Mouse (Mus musculus): ENCODE measurements around the gene Kdm1b.

The Kdm1b gene

GRCm38 (mm10) chr13:47124449-47124848 is 81.2 kb downstream of the Kdm1b start:
- Histone ChIP-seq H3K4me3 (replicated peaks; ENCODE audit: low read length) (no peak overlapping the region), H3K4me1 (replicated peaks; ENCODE audit: low read depth, low read length) (peaks cover 54% of the 10 kb centered on the region), H3K9me3 (ENCODE audit: low read length) (no peaks in the 10 kb centered on the region), H3K27me3 (ENCODE audit: insufficient read depth, low read length) (peaks cover 38% of the 10 kb centered on the region), H3K36me3 (ENCODE audit: insufficient read depth, low read length) (no peaks in the 10 kb centered on the region)
- no peak for TF ChIP-seq CTCF (conservative IDR thresholded peaks at IDR 0.05; ENCODE audit: low read length)
- no peak for TF ChIP-seq NANOG (IDR thresholded peaks at IDR 0.05; ENCODE audit: borderline replicate concordance, low read length)
- no peak for TF ChIP-seq POU5F1 (IDR thresholded peaks at IDR 0.05; ENCODE audit: borderline replicate concordance, low read length)

DNA sequence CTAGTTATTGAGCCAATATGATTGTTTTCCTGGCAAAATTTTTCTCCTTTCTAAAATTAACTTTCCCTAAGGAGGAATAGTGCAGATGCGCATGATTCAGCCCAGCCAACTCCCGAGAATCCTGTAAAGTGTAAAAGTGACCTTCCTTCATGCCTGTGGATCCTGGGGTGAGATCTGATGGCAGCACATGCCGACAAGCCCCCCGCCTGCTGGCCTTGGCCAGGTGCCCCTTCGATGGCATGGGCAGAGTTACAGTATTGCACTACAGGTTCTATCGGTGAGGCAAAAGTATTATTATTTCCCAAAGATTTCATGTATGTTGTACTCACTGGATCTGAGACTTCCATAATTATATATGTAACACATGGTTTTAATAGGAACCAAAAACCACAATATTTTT is 81.7 kb downstream of the Kdm1b start:
- H3K36me3 ChIP-seq (ENCODE audit: insufficient read depth, low read length) = no peaks in the 10 kb centered on the region
- H3K27me3 ChIP-seq (ENCODE audit: insufficient read depth, low read length) = peaks cover 33% of the 10 kb centered on the region
- no peak for TF ChIP-seq NANOG (IDR thresholded peaks at IDR 0.05; ENCODE audit: borderline replicate concordance, low read length)
- no peaks in the 10 kb centered on the region for H3K9me3 ChIP-seq (ENCODE audit: low read length)
- no peak overlapping the region for H3K4me3 ChIP-seq (replicated peaks; ENCODE audit: low read length)
- H3K4me1 ChIP-seq (replicated peaks; ENCODE audit: low read depth, low read length) = peaks cover 55% of the 10 kb centered on the region

- no peaks in the 10 kb centered on the region for H3K9me3 ChIP-seq (ENCODE audit: low read length)
- H3K27me3 ChIP-seq (ENCODE audit: insufficient read depth, low read length) = peaks cover 29% of the 10 kb centered on the region
- TF ChIP-seq CTCF (conservative IDR thresholded peaks at IDR 0.05; ENCODE audit: low read length) (no peak), NANOG (IDR thresholded peaks at IDR 0.05; ENCODE audit: borderline replicate concordance, low read length) (no peak), POU5F1 (IDR thresholded peaks at IDR 0.05; ENCODE audit: borderline replicate concordance, low read length) (no peak)
- peaks cover 55% of the 10 kb centered on the region for H3K4me1 ChIP-seq (replicated peaks; ENCODE audit: low read depth, low read length)
- H3K4me3 ChIP-seq (replicated peaks; ENCODE audit: low read length) = no peak overlapping the region
- H3K36me3 ChIP-seq (ENCODE audit: insufficient read depth, low read length) = no peaks in the 10 kb centered on the region
Observed at GRCm38 (mm10) chr13:47125595-47125994, 82.3 kb downstream of the Kdm1b start.

GRCm38 (mm10) chr13:47129090-47129489 is 85.8 kb downstream of the Kdm1b start:
- Histone ChIP-seq H3K27me3 (ENCODE audit: insufficient read depth, low read length) (peaks cover 9% of the 10 kb centered on the region; the same call in 1 of the 2 replicates), H3K36me3 (ENCODE audit: insufficient read depth, low read length) (no peaks in the 10 kb centered on the region), H3K9me3 (ENCODE audit: low read length) (no peaks in the 10 kb centered on the region), H3K4me1 (replicated peaks; ENCODE audit: low read depth, low read length) (peaks cover 38% of the 10 kb centered on the region), H3K4me3 (replicated peaks; ENCODE audit: low read length) (no peak overlapping the region)
- TF ChIP-seq CTCF (conservative IDR thresholded peaks at IDR 0.05; ENCODE audit: low read length) (no peak), NANOG (IDR thresholded peaks at IDR 0.05; ENCODE audit: borderline replicate concordance, low read length) (no peak), POU5F1 (IDR thresholded peaks at IDR 0.05; ENCODE audit: borderline replicate concordance, low read length) (no peak)

DNA sequence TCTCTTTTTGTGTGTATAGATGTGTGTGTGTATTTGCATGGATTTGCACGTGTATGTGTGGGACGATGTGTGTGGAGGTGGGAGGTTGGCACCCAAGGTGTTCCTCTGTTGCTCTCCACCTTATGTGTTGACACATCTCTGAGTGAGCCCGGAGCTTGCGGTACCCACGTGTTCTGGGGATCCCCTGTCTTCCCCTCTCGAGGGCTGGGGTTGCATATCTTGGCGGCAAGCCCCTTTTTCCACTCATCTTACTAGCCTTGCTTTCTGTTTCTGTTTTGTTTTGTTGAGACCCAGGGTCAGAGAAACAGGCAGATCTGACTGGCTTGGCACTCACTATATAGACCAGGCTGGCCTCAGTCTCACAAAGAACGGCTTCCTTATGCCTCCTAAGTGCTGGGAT is 89.8 kb downstream of the Kdm1b start:
- Histone ChIP-seq H3K27me3 (ENCODE audit: insufficient read depth, low read length) (peaks cover 6% of the 10 kb centered on the region; the same call in 1 of the 2 replicates), H3K4me1 (replicated peaks; ENCODE audit: low read depth, low read length) (peaks cover 10% of the 10 kb centered on the region), H3K9me3 (ENCODE audit: low read length) (no peaks in the 10 kb centered on the region), H3K36me3 (ENCODE audit: insufficient read depth, low read length) (no peaks in the 10 kb centered on the region), H3K4me3 (replicated peaks; ENCODE audit: low read length) (no peak overlapping the region)
- TF ChIP-seq CTCF (conservative IDR thresholded peaks at IDR 0.05; ENCODE audit: low read length) = no peak
- no peak for TF ChIP-seq POU5F1 (IDR thresholded peaks at IDR 0.05; ENCODE audit: borderline replicate concordance, low read length)
- no peak for TF ChIP-seq NANOG (IDR thresholded peaks at IDR 0.05; ENCODE audit: borderline replicate concordance, low read length)

GRCm38 (mm10) chr13:47134836-47135235 is 91.5 kb downstream of the Kdm1b start:
- peaks cover 6% of the 10 kb centered on the region; the same call in 1 of the 2 replicates for H3K27me3 ChIP-seq (ENCODE audit: insufficient read depth, low read length)
- no peaks in the 10 kb centered on the region for H3K9me3 ChIP-seq (ENCODE audit: low read length)
- no peaks in the 10 kb centered on the region for H3K36me3 ChIP-seq (ENCODE audit: insufficient read depth, low read length)
- H3K4me3 ChIP-seq (replicated peaks; ENCODE audit: low read length) = no peak overlapping the region
- H3K4me1 ChIP-seq (replicated peaks; ENCODE audit: low read depth, low read length) = no peaks in the 10 kb centered on the region
- TF ChIP-seq NANOG (IDR thresholded peaks at IDR 0.05; ENCODE audit: borderline replicate concordance, low read length) (no peak), POU5F1 (IDR thresholded peaks at IDR 0.05; ENCODE audit: borderline replicate concordance, low read length) (no peak), CTCF (conservative IDR thresholded peaks at IDR 0.05; ENCODE audit: low read length) (no peak)

All from E14TG2a.4 (cell line).